Mouse (Mus musculus) stomach, embryonic 16.5 days (tissue): Measurements from ENCODE around the gene Reln. TPM values are rescaled to one million over a fixed set of nuclear protein-coding genes. Genes with fewer than 3 reads are reported as not detected.

Source experiments
- ATAC-seq: fragments of 200-750 bp; cut with Nextera tagmentation; 2 replicates; pipeline ENCODE4 v1.8.0; 2017; ENCODE audit warnings: moderate number of reproducible peaks, moderate TSS enrichment; ENCODE audit not compliant: insufficient read depth, low FRiP score
- H3K27ac ChIP-seq: fragments of 300-500 bp; sonication (generic); 2 replicates; pipeline ENCODE4 v1.5.1; 2014; ENCODE audit warnings: low read length
- H3K27me3 ChIP-seq: fragments of 300-500 bp; sonication (generic); 2 replicates; pipeline ENCODE4 v1.6.1; 2014; ENCODE audit warnings: low read length, control low read depth, mixed read lengths; ENCODE audit not compliant: control insufficient read depth, insufficient read depth
- H3K36me3 ChIP-seq: fragments of 300-500 bp; sonication (generic); 2 replicates; pipeline ENCODE4 v1.6.1; 2014; ENCODE audit warnings: low read length; ENCODE audit not compliant: control insufficient read depth, insufficient read depth
- H3K4me1 ChIP-seq: fragments of 300-500 bp; sonication (generic); 2 replicates; pipeline ENCODE4 v1.6.1; 2014; ENCODE audit warnings: low read length, control low read depth, mixed read lengths; ENCODE audit not compliant: control insufficient read depth, insufficient read depth
- H3K4me2 ChIP-seq: fragments of 300-500 bp; sonication (generic); 2 replicates; pipeline ENCODE4 v1.6.1; 2014; ENCODE audit warnings: low read depth, low read length, mixed read lengths
- H3K4me3 ChIP-seq: fragments of 300-500 bp; sonication (generic); replicated peaks from 2 replicates; pipeline ENCODE4 v1.5.1; 2014; ENCODE audit warnings: mild to moderate bottlenecking, low read length
- H3K9ac ChIP-seq: fragments of 300-500 bp; sonication (generic); 2 replicates; pipeline ENCODE4 v1.6.1; 2014; ENCODE audit warnings: low read length
- H3K9me3 ChIP-seq: fragments of 300-500 bp; sonication (generic); replicated peaks from 2 replicates; pipeline ENCODE4 v1.6.1; 2016; ENCODE audit warnings: low read length, control low read depth; ENCODE audit not compliant: control insufficient read depth
- WGBS: fragments of 180-500 bp; shearing (Covaris S2); extraction: QIAGEN DNeasy Blood & Tissue Kit; methylation state at CpG from one replicate; pipeline ENCODE4 v1.1.7; 2014; 5-methylcytosine and 5-hydroxymethylcytosine counted together
- polyA plus RNA-seq: library from polyadenylated mRNA; unstranded; fragments of >200 nt; fragmentation: Nextera tagmentation; extraction: Ambion mirVana; gene quantifications from 2 replicates; pipeline ENCODE4 v1.2.1, GENCODE M21; 2015

The Reln gene
- polyA plus RNA-seq, 1 experiment from 2014 or later: 4.7 TPM

- Histone ChIP-seq H3K4me2 (no peak overlapping the region), H3K27ac (no peak overlapping the region), H3K9me3 (no peaks in the 10 kb centered on the region), H3K4me1 (no peaks in the 10 kb centered on the region), H3K4me3 (no peak overlapping the region), H3K9ac (no peak overlapping the region), H3K36me3 (no peaks in the 10 kb centered on the region), H3K27me3 (no peaks in the 10 kb centered on the region)
- no peak for ATAC-seq
- WGBS: 84% methylated on average over 6 of the region's 6 CpGs
These were observed 49.3 kb downstream of the Reln start for GRCm38 (mm10) chr5:22295161-22295560.

DNA sequence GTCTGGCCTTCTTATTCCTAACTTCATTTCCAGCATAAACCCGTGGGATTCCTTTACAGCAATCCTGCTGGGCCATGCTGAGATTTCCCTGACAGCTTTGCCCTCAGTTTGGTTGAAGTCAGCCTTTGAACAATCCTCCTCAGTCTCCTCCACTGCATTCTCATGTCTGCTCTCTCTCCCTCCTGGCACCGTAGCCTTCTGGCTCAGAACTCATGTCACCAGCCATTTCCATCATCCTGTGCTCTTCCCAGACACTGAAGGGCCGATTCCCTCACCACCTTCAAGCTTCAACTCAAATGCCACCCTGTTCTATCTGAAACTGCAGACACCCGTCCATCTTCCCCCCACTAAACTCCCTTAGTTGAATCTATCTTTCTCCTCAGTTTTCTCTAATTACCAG lies 53.1 kb downstream of the Reln start:
- Histone ChIP-seq H3K36me3 (no peaks in the 10 kb centered on the region), H3K9me3 (no peaks in the 10 kb centered on the region), H3K27me3 (no peaks in the 10 kb centered on the region), H3K4me2 (no peak overlapping the region), H3K9ac (no peak overlapping the region), H3K27ac (no peak overlapping the region), H3K4me3 (no peak overlapping the region), H3K4me1 (no peaks in the 10 kb centered on the region)
- ATAC-seq: no peak
- WGBS: 70% methylated on average over 4 of the region's 4 CpGs

- WGBS: 72% methylated on average over 4 of the region's 4 CpGs
- Histone ChIP-seq H3K27me3 (no peaks in the 10 kb centered on the region), H3K36me3 (no peaks in the 10 kb centered on the region), H3K9ac (no peak overlapping the region), H3K27ac (no peak overlapping the region), H3K9me3 (no peaks in the 10 kb centered on the region), H3K4me3 (no peak overlapping the region), H3K4me2 (no peak overlapping the region), H3K4me1 (no peaks in the 10 kb centered on the region)
- no peak for ATAC-seq
These were observed 59.1 kb downstream of the Reln start for GRCm38 (mm10) chr5:22285396-22285795.

DNA sequence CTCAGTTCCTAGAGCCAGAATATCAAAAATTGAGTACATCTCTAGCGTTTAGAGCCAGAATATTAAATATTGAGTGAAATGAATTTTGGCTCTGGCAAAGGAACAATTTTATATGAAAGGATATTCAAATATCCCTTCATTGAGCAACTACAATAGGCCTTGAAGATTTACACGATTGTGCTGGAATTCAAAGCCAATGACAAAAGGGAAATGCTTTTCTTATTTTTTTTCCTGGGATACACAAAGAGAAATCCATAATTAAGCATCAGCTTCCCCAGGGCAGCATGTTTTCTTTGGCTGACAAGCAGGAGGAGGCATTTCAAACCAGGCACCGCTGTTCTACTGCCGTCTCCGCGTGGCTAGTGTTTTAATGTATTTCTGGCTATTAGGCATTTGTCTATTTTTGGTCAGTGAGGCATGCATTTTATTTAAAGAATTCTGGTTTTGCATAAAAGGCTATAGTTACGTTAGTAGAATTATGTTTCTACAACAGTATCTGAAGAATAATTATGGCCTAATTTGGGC lies 62.3 kb downstream of the Reln start:
- Histone ChIP-seq H3K36me3 (no peaks in the 10 kb centered on the region), H3K27ac (no peak overlapping the region), H3K4me3 (no peak overlapping the region), H3K4me2 (no peak overlapping the region), H3K27me3 (no peaks in the 10 kb centered on the region), H3K4me1 (no peaks in the 10 kb centered on the region), H3K9ac (no peak overlapping the region), H3K9me3 (no peaks in the 10 kb centered on the region)
- 78% methylated on average over 7 of the region's 7 CpGs for WGBS
- no peak for ATAC-seq

DNA sequence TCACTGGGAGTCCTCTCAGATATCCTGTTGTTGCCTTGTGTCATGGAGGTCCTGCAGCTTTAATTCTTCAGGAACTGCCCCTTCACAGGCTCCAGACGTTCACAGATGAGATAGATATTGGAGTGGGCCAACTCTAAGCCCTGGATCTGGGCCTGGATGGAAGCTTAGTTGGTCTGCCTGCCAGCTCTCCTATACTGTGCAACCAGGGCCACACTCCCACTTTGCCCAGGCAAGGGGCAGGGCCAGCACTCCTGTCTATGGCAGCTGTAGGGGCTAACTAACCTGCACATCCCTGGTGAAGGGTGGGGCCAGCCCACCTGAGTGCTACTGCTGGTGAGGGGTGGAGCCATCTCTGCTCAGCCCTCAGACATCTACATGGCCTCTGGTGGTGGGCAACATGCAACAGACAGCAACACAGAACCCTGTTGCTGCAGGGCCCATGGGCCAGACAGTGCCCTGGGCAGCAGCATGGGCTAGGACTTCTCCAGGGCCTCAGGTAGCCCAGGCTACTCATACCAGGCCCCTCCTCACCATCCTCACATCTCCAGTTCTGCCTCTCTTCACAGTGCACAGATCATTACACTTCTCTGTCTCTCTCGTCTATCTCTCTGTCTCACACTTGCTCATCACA lies 63.9 kb downstream of the Reln start:
- Histone ChIP-seq H3K4me1 (no peaks in the 10 kb centered on the region), H3K27me3 (no peaks in the 10 kb centered on the region), H3K27ac (no peak overlapping the region), H3K9ac (no peak overlapping the region), H3K9me3 (no peaks in the 10 kb centered on the region), H3K4me3 (no peak overlapping the region), H3K36me3 (no peaks in the 10 kb centered on the region), H3K4me2 (no peak overlapping the region)
- WGBS: 57% methylated on average over 2 of the region's 2 CpGs
- ATAC-seq: 0 out of 2 replicates have a peak, but pooled peaks have one; percentile 25

- Histone ChIP-seq H3K4me3 (no peak overlapping the region), H3K9me3 (no peaks in the 10 kb centered on the region), H3K4me1 (no peaks in the 10 kb centered on the region), H3K4me2 (no peak overlapping the region), H3K9ac (no peak overlapping the region), H3K27ac (no peak overlapping the region), H3K27me3 (no peaks in the 10 kb centered on the region), H3K36me3 (no peaks in the 10 kb centered on the region)
- 81% methylated on average over 4 of the region's 4 CpGs for WGBS
- ATAC-seq: no peak
These were observed 65.3 kb downstream of the Reln start for GRCm38 (mm10) chr5:22279201-22279600.

DNA sequence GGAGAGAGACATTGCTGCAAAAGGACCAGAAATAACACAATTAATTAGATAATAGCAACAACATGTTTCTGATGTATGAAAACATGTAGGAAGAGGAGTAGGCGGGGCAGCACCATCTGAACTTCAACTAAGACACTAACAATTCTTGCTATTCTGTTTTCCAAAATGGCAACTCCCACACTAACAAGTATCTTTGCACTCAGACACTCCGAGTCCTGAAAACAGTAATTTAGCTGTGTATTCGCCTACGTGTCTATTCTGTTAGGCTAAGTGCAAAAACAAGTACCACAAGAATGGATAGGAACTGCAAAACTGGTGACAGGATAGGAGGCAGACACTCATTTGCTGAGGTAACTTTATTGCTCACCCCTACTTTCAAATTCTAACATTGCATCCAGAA lies 70.4 kb downstream of the Reln start:
- H3K9me3 ChIP-seq: no peaks in the 10 kb centered on the region
- no peak for ATAC-seq
- no peaks in the 10 kb centered on the region for H3K4me1 ChIP-seq
- WGBS: 90% methylated on average over 4 of the region's 4 CpGs
- no peak overlapping the region for H3K27ac ChIP-seq
- H3K27me3 ChIP-seq: no peaks in the 10 kb centered on the region
- no peak overlapping the region for H3K9ac ChIP-seq
- H3K4me3 ChIP-seq: no peak overlapping the region
- no peak overlapping the region for H3K4me2 ChIP-seq
- no peaks in the 10 kb centered on the region for H3K36me3 ChIP-seq

GRCm38 (mm10) chr5:22266489-22267301 lies 77.8 kb downstream of the Reln start:
- no peak for ATAC-seq
- WGBS: 74% methylated on average over 6 of the region's 6 CpGs

GRCm38 (mm10) chr5:22262351-22262765 lies 82.1 kb downstream of the Reln start:
- Histone ChIP-seq H3K9ac (no peak overlapping the region), H3K4me1 (peaks cover 3% of the 10 kb centered on the region; the same call in 1 of the 2 replicates), H3K4me3 (no peak overlapping the region), H3K27ac (no peak overlapping the region), H3K36me3 (no peaks in the 10 kb centered on the region), H3K27me3 (no peaks in the 10 kb centered on the region), H3K9me3 (no peaks in the 10 kb centered on the region), H3K4me2 (no peak overlapping the region)
- 70% methylated on average over 3 of the region's 3 CpGs for WGBS
- no peak for ATAC-seq

More at GRCm38 (mm10) chr5:22266489-22267301, 77.8 kb downstream of the Reln start:
- Histone ChIP-seq H3K36me3 (no peaks in the 10 kb centered on the region), H3K27ac (no peak overlapping the region), H3K4me3 (no peak overlapping the region), H3K4me2 (no peak overlapping the region), H3K27me3 (no peaks in the 10 kb centered on the region), H3K4me1 (no peaks in the 10 kb centered on the region), H3K9ac (no peak overlapping the region), H3K9me3 (no peaks in the 10 kb centered on the region)
